Mouse (Mus musculus): ENCODE results near the gene Hormad1.
A peak's percentile ranks its signal among the peaks of the same experiment; 100 is the strongest.
"Not testable (repeated sequence)": the region's sequence is repeated elsewhere in the genome, so short reads cannot be mapped to it uniquely, and the experiment has no call there.

Hormad1 gene

DNA sequence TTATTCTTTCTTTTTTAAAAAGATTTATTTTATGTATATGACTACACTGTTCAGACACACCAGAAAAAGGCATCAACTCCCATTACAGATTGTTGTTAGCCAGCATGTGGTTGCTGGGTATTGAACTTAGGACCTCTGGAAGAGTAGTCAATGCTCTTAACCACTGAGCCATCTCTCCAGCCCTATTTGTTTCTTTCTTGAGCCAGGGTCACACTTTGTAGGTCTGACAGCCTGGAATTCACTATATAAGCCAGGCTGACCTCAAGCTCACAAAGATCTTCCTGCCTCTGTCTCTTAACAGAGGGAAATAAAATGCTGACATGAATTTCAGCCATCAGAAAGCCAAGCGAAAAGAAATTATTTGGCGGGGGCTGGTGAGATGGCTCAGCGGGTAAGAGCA lies 10.1 kb downstream of the Hormad1 start:
- DNase-seq = no peak

DNA sequence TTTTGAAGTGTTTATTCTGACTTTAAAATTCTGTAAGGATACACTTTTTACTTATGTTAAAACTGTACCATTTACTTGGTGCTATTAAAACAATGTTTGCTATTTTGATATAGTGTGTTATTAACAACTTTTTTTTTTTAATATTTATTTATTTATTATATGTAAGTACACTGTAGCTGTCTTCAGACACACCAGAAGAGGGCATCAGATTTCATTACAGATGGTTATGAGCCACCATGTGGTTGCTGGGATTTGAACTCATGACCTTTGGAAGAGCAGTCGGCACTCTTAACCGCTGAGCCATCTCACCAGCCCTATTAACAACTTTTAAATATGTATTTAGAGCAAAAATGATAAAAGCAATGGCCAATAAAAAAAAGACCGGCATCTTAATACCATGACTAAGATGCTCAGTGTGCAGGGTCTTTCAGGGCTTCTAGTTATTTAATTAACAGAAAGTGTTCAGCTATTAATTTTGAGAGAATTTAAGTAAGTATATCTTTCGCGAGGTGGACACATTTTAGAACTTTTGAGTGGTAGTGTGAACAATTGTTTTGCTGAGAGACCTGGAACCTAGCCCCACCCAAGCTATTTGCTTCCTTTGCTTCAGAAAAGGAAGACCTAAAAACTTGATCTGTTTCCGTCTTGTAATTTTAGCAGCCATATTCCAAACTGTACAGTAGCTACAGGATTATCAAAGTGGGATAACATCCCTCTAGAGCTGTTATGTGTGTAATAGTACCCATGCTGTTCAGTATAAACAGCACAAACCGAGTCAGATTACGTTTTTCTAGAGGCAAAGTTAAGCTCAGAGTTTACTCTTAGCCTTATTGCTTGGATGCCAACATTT lies 28.5 kb downstream of the Hormad1 start:
- no peak for DNase-seq

DNA sequence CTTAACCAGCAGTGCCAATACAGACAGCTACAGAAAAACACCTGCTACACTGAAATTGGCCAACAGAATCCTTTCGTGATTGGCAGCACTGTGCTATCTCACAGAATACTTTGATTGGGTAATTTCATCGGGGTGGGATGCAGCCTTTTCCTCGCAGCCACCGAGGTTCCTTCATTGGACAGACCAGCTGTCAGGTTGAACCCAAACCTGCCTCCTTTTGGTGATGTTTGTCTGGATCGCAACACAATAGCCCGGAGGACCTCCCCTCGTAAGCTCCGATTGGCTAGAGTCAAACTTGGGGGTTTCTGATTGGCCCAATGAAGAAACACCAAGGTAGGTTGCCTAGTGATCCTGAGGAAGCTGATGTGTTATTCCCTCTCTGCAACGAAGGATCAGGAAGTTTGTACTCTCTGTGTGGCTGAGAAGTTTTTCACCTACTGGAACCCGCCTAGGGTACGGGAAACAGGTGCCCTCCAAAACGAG lies 29.2 kb downstream of the Hormad1 start, which contains the start of gene Golph3l:
Golph3l (plus strand) TSS at position 331 of the 483 bp plus-strand sequence.
- DNase-seq = peak; percentile 80

DNA sequence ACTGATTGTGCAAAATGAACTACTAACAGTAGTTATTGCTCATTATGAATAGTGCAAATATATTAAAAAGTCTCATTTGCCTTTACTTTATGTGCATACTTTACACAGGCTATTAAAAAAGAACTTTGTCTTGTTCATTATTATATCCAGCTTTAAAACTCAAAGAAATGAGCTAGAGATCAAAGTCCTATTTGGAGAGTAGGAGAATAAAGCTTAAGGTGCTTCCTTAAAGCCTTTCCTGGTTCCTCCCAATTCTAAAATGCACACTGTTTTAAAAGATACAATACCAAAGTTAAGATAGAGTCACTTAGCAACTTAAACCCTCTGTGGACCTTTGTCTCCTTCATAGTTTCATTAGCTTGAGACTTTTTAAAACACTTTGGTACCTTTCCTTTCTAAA lies 39.3 kb downstream of the Hormad1 start:
- no peak for DNase-seq

DNA sequence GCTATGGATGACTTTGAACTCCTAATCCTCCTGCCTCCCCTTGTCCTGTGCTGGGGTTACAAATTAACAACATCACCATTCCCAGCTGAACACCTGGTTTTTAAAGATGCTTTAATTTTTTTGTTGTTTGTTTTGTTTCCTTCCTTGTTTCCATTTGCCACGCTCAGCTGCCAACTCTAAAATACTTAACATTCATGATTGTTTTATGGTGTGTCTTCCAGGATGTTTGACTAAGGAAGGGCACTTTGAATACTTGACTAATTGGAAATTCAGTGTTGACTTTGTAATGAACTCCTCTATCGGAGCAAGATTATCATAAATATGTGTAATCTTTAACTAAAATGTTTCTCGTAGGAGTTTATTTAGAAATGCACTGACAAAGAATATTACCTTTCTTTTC lies 41.8 kb downstream of the Hormad1 start:
- DNase-seq = no peak

DNA sequence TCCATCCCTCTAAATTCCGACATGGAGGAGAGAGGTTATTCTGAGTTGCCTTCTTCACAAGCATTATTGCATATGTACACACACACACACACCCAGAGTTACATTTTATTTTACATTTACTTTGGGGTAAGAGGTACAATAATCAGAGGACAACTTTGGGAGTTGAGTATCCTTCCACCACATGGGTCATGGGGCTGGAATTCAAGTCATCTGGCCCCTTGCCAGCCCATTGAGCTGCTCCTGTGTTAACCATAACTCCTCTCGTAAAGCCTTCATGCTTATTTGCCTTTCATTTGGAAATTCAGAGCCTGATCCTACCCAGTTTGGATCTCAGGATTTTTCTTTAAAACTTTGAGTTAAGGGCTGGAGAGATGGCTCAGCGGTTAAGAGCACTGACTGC lies 46.6 kb downstream of the Hormad1 start:
- DNase-seq = no peak

DNA sequence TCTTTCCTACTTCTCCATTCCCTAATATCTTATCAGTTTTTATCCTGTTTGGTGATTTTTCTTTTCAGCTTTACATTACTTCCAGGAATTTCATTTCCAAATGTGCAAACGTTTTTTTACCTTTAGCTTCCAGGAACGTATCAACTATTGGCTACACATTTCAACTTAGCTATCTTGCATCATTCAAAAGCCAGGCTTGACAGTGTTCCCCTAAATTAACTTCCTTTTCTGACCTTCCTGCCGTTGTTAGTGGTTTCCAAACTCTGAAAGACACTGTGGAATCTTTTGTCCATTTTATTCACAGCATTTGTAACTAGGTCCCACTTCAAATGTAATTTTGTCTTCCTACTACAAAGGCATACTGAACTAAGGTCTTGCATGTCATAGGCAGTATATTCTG lies 49.7 kb downstream of the Hormad1 start:
- no peak for DNase-seq

DNA sequence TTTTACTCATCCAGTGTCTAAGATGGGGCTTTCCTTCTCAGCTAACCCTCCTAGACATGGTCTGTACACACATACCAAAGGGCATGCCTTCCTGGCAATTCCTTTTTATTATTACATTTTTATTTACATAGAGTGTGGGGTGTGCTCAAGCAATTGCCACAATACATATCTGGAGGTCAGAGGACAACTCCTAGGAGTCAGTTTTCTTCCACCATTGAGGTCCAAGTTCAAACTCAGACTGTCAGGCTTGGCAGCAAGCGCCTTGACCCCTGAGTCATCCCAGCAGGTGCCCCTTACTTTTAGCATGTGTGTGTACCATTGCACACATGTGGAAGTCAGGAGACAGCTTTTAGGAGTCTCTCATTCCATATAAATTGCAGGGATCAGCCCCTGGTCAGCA lies 54.5 kb downstream of the Hormad1 start:
- DNase-seq = no peak

DNA sequence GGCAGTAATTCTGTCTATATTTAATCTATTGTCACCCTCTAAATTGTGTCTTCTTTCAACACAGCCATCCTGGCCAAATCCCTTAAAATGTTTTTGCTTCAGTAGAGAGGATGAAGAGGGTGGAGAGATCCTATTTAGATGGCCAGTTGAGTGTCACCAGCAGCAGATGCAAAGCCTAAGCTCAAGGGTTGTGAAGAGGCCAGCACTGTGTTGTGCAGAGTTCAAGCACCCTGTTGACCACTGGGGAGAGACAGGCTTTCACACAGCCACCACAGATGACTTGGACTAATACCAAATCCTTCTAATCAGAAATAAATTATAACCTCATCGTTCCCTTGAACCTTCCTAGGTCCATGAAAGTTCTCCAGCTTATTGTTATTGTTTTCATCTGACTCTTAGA lies 59.0 kb downstream of the Hormad1 start:
- no peak for DNase-seq

DNA sequence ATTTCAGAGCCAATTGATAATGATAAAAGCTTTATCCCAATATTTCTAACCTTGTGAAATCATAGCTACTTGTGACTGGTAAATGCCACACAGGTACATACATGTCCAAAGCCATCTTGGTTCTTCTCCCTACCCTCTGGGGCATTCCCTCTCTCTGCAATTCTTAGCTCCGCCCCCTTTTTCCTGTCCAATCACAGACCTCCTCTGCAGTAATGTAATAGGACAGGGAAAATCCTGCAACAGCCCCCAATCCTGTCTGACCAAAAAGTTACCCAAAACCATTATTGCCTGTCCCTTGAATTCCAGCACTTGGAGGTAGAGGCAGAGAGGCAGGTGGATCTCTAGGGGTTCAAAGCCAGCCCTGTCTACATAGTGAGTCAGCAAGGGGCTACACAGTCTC lies 61.8 kb downstream of the Hormad1 start:
- no peak for DNase-seq

DNA sequence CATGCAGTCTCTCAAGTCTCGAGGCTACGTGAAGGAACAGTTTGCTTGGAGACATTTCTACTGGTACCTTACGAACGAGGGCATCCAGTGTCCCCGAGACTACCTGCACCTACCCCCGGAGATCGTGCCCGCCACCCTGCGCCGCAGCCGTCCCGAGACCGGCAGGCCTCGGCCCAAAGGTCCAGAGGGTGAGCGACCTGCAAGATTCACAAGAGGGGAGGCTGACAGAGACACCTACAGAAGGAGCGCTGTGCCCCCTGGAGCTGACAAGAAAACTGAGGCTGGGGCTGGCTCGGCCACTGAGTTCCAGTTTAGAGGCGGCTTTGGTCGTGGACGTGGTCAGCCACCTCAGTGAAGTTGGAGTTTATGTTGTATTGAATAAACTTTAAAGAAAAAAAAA lies 62.9 kb downstream of the Hormad1 start:
- DNase-seq = not testable (repeated sequence)

DNA sequence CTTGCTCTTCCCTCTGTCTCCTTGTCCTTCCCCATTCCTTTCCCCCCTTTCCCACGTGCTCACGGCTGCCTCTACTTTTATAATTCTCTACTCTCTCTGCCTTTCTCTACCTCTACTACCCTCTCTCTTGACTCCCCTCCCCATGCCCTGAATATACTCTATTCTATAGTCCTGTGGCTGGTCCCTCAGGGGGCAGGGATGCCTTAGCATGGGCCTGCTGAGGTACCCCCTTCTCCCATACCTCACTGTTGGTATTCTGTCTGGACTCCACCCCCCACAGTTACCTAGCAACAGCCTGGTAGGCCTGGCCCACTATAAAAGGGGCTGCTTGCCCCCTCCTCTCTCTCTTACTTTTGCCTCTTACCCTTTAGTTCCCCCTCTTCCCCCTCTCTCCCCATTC lies 64.1 kb downstream of the Hormad1 start:
- no peak for DNase-seq

DNA sequence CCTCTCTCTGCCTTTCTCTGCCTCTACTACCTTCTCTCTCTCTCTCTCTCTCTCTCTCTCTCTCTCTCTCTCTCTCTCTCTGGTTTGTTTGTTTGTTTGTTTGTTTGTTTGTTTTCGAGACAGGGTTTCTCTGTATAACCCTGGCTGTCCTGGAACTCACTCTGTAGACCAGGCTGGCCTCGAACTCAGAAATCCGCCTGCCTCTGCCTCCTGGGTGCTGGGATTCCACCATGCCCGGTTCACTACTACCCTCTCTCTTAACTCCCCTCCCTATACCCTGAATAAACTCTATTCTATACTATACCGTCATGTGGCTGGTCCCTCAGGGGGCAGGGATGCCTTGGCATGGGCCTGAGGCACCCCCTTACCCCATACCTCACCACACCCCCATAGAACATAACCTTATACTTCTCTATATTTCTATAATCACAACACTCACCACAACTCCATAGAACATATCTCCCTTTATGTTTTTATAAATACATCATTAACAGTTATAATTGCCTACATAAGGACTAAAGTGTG lies 64.6 kb downstream of the Hormad1 start:
- DNase-seq = not testable (repeated sequence)

DNA sequence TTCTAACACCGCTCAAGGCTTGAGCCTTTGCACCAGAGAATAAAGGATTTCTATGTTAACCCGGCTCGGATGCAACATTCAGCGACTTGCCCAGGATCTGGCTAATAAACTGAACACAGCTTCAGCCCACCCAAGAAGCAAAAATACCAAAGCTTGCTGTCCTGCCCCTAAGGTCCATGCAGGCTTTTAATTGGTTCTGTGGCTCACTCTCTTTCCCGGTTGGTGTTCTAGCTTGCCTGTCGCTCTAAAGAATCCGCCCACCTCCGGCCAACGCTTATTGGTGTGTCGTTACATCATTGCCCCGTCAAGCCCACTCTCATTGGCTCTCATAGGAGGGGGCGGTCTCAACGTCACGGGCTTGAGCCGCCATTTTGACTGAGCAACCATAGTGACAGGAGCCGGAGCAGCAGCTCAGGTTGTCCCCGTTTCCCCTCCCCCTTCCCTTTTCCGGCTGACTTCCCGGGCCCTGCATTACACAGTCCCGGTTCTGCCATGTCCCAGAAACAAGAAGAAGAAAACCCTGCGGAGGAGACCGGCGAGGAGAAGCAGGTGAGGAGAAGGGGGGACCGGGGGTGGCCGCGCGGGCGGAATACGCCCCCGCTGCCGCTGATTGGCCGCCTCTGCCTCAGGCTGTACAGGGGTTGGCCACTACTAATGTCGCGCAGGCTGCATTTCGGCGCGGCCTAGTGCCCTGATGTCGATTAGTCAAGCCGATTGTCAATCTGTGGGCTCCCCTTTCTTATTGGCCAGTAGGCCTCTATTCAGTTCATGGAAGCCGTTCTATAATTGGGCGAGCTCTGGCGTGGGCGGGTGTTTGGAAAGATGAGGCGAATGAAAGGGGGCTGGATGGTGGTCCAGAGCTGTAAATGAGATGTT lies 65.4 kb downstream of the Hormad1 start, which contains the start of gene Ensa:
Ensa (plus strand) TSS at position 366 of the 876 bp plus-strand sequence.
- peak; percentile 91 for DNase-seq

DNA sequence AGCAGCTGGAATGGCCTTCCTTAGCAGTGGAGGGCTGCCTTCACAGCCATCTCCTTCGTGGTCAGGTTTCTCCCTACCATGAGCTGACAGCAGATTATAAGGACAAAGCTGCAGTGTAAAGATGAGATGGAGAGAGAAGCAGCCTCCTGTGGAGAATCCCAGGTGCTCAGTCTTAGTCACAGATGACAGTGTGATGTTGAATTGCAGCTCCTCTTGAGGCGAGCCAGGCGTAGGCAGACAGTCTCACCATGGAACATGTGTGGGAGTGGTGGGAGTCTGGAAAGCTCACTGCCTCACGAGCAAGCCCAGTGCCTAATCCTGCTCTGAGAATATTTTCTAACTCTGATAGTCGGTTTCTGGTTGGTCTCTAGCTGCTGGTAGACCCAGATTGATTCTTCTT lies 68.3 kb downstream of the Hormad1 start:
- DNase-seq = no peak

DNA sequence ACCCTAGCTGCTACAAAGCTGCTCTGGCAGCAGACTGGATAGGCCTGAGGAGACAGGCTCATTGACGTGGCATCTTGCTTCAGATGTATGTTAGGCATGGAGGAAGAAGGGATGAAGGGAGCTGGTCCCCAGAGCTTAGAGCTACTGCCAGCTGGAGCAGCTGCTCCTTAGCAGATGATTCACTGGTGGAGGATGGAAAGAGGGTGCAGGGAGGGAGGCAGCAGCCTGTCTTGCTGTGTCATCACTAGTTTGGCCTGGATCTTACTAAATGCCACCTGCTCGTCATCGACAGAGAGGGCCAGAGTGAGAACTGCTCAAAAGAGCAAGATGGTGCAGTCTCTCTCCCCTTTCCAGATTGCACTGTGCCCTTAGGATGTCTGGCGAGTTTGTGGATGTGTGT lies 70.3 kb downstream of the Hormad1 start:
- no peak for DNase-seq

DNA sequence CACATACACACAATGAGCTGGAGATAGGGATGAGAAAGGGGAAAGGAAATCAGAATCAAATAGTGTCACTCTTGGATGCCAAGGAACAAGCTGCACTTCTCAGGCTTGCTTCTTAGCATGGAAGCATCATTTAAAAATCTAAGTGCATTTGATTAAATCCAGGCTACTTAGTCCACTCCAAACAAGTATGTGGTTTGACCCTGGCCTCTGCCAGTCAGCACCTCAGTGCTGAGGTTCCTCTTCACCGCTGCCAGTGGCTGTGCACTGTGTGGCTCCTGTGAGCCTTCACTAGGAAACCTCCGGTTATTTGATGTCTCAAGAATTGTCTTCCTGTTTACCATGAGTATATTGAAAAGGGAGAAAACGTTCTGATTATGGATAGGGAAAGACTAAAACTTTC lies 71.4 kb downstream of the Hormad1 start:
- DNase-seq = no peak

DNA sequence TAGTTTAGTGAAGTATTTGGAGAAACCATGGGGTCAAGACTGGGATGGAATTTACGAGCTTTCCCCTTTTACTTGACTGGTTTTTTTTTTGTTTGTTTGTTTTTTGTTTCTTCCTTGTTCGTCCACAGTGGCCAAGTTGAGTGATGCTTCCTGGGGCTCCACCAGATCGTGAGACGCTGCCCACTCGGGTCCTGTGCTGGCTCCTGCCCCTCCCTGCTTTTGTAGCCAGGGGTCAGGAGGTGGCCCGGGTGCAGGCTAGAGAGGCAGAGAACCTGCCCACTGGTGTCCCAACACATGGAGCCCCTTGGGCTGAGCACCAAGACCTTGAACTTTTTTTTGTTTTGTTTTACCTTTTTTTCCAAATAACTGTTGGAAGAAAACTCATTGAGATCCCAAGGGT lies 71.8 kb downstream of the Hormad1 start:
- DNase-seq = no peak

DNA sequence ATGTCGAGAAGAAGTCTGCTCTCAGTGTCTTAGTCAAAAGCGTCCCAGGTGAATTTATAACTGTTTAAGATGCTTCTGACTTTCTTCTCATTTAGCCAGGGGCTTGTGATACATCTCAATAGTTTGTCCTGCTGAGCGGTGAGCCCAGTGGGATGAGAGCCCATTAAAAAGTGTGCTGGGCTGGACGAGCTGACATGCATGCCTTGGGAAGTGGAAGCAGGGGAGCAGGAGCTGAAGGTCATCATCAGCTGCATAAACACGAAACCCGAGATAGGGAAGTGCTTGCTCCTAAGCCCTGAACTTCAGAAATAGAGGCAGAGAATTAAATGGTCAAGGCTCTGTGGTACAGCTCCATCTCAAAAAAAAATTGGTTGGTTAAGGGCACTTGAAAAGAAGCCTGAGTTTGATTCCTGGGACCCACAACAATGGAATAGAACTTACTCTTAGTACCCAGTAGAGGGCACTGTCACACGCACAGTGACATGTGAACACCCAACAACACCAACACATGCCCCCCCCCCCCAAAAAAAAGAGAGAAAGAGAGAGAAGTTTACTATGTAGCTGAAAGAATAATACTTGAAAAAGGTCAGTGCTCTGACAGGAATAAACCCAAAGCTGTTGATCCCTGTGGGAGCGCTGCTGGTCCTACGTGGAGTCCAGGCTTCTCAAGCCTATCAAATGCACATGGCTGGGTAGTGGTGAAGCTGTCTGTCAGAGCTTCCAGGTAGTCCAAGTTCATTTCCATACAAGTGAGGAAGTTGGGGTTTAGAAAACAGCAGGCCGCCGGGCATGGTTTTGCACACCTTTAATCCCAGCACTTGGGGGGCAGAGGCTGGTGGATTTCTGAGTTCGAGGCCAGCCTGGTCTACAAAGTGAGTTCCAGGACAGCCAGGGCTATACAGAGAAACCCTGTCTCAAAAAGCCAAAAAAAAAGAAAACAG lies 73.4 kb downstream of the Hormad1 start:
- no peak for DNase-seq

DNA sequence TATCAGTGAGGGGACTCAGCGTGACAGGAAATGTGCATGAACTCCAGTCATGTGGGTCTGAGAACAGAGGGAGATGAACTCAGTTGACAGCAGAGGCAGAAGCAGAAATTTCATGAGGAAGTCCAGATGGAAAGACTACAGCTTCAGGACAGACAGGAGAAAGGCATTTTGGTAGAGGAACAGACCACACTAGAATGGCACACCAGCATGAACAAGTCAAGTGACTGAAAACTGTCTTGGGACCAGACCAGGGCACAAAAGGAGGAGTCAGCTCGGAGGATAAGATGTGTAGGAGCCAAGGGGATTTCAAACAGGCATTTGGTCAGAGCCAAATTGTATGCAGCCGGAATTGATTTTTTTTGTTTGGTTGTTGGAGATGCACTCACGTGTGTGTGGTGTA lies 76.2 kb downstream of the Hormad1 start:
- no peak for DNase-seq

DNA sequence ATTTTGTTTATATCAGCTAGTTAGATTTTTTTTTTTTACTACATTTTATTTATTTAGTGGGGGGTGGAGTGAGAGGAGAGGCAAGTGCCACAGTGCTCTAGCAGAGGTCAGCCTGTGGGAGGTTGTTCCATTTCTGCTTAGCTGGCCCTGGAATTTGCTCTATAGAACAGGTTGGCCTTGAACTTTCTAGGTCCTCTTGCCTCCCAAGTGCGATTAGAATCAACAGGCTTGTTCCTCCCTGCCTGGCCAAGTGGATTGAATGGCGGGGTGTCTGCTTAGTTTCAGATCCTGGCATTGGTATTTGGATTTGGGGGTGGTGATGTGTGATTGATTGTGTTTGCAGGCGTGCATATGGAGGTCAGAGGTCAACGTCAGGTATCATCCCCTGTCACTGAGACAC lies 76.6 kb downstream of the Hormad1 start:
- no peak for DNase-seq
